Mouse (Mus musculus) B cell, adult 62 days (primary cell): Measurements from ENCODE around the gene Sacm1l. TPM values are rescaled to one million over a fixed set of nuclear protein-coding genes. Genes with fewer than 3 reads are reported as not detected.

Experiments used
- total RNA-seq: library from RNA; stranded (reverse); gene quantifications from 4 replicates; pipeline ENCODE4 v1.2.4, GENCODE M21; 2023

The Sacm1l gene
- 21.1 to 28.2 TPM (median 23.9 TPM) in 4 replicates for total RNA-seq

GRCm38 (mm10) chr9:123529392-123530157 is at the start of gene Sacm1l:
Gene Sacm1l, plus strand, starts transcription at chr9:123529759.

GRCm38 (mm10) chr9:123632281-123632680 is 102.7 kb downstream of the Sacm1l start, which contains the start of gene Slc6a20b:
Gene Slc6a20b, minus strand, starts transcription at chr9:123632565.

Other genes with a start within 250 kb of the Sacm1l start
- gene Lars2, start 162.8 kb upstream of the Sacm1l start, total RNA-seq = 392 to 639 TPM (median 430 TPM) in 4 replicates
- 134 to 158 TPM (median 145 TPM) in 4 replicates for gene Limd1, start 51.1 kb upstream of the Sacm1l start, total RNA-seq
- not detected in 4 replicates for gene Slc6a20b, start 102.8 kb downstream of the Sacm1l start, total RNA-seq
- gene Ccr9, start 148.7 kb downstream of the Sacm1l start, total RNA-seq = 0.78 to 1.0 TPM (median 1.0 TPM) in 4 replicates
- gene Slc6a20a, start 149.1 kb downstream of the Sacm1l start, total RNA-seq = not detected in 4 replicates
- gene Lztfl1, start 187.9 kb downstream of the Sacm1l start, total RNA-seq = 270 to 295 TPM (median 292 TPM) in 4 replicates